ENCODE assay signal across 28 mouse cellular contexts in genomic region chr16:37888986-37889385, GRCm38 (mm10). TPM values are rescaled to one million over a fixed set of nuclear protein-coding genes. Genes with fewer than 3 reads are reported as not detected.
"Had no signal": no experiment of that assay in that cellular context is flagged by ENCODE, and none has a peak within 500 bp of the region (broad histone marks: within the 10 kb centered on the region; RNA-seq: fewer than 3 reads in every experiment).

No protein-coding gene starts in this region.

- H3K36me3 ChIP-seq: intestine, embryonic 15.5 days; liver, embryonic 13.5 days had no signal

- ATAC-seq: intestine, embryonic 15.5 days had no signal

- H3K9ac ChIP-seq: intestine, embryonic 15.5 days; liver, embryonic 13.5 days; lung, embryonic 15.5 days; neural tube, embryonic 12.5 days; neural tube, embryonic 15.5 days had no signal

- H3K9me3 ChIP-seq: intestine, embryonic 15.5 days; liver, embryonic 13.5 days; lung, embryonic 15.5 days; megakaryocyte, embryonic 14.5 days; midbrain, embryonic 10.5 days; neural tube, embryonic 12.5 days; neural tube, embryonic 15.5 days had no signal

- H3K4me3 ChIP-seq: intestine, embryonic 15.5 days; liver, embryonic 13.5 days; lung, embryonic 15.5 days; megakaryocyte, embryonic 14.5 days; midbrain, embryonic 10.5 days; neural tube, embryonic 12.5 days; neural tube, embryonic 15.5 days had no signal

- H3K4me1 ChIP-seq: intestine, embryonic 15.5 days had no signal

- DNase-seq: kidney, adult 11 months; kidney, adult 8-10 months; kidney, postnatal 10 days; kidney, postnatal 4 days; layer of hippocampus, adult 9-11 months; liver, embryonic 13.5 days; lung, adult 18-20 months; lung, postnatal 10 days; lung, postnatal 36 days; midbrain, embryonic 14.5 days; right cerebral cortex, adult 18-20 months; right cerebral cortex, postnatal 14 days; right cerebral cortex, postnatal 4 days; thymus, adult 2 months; thymus, postnatal 14 days; thymus, postnatal 4 days had no signal

- H3K27ac ChIP-seq: intestine, embryonic 15.5 days; liver, embryonic 13.5 days; lung, embryonic 15.5 days; midbrain, embryonic 10.5 days; neural tube, embryonic 12.5 days; neural tube, embryonic 15.5 days; stomach, postnatal 0 days had no signal

- H3K27me3 ChIP-seq: intestine, embryonic 15.5 days; liver, embryonic 13.5 days; lung, embryonic 15.5 days; megakaryocyte, embryonic 14.5 days; neural tube, embryonic 12.5 days; neural tube, embryonic 15.5 days had no signal

- H3K4me2 ChIP-seq: intestine, embryonic 15.5 days; liver, embryonic 13.5 days; lung, embryonic 15.5 days; neural tube, embryonic 12.5 days; neural tube, embryonic 15.5 days had no signal

RNA-seq across cellular contexts. Expression of gene Gm36028, which starts 28.0 kb away (rescaled TPM):
- total RNA-seq: layer of hippocampus, postnatal 25 days; left cerebral cortex, adult 18-20 months; left cerebral cortex, postnatal 25 days had no signal
- polyA plus RNA-seq: limb, embryonic 11.5 days; liver, embryonic 13.5 days; neural tube, embryonic 12.5 days; neural tube, embryonic 15.5 days; stomach, embryonic 14.5 days had no signal
